Mouse (Mus musculus) E14TG2a.4 (cell line): ENCODE data around the gene Ift81.

ENCODE experiments used
- H3K27me3 ChIP-seq: 2 replicates; pipeline ENCODE4 v1.6.1; 2014; ENCODE audit warnings: low read length, control low read depth; ENCODE audit not compliant: insufficient read depth
- H3K36me3 ChIP-seq: 2 replicates; pipeline ENCODE4 v1.6.1; 2014; ENCODE audit warnings: low read length, control low read depth; ENCODE audit not compliant: insufficient read depth
- H3K4me1 ChIP-seq: replicated peaks from 2 replicates; pipeline ENCODE4 v1.6.1; 2014; ENCODE audit warnings: low read depth, low read length, control low read depth
- H3K4me3 ChIP-seq: replicated peaks from 2 replicates; pipeline ENCODE4 v1.5.1; 2014; ENCODE audit warnings: mild to moderate bottlenecking, low read length
- H3K9me3 ChIP-seq: 2 replicates; pipeline ENCODE4 v1.6.1; 2014; ENCODE audit warnings: low read length, control low read depth
- CTCF ChIP-seq: conservative IDR thresholded peaks from 2 replicates; pipeline ENCODE4 v1.5.1; 2014; ENCODE audit warnings: low read length
- NANOG ChIP-seq: IDR thresholded peaks from 2 replicates; pipeline ENCODE4 v1.6.1; 2014; ENCODE audit warnings: borderline replicate concordance, low read length, mixed read lengths
- POU5F1 ChIP-seq: IDR thresholded peaks from 2 replicates; pipeline ENCODE4 v1.6.1; 2014; ENCODE audit warnings: low read length, borderline replicate concordance

Ift81 gene

DNA sequence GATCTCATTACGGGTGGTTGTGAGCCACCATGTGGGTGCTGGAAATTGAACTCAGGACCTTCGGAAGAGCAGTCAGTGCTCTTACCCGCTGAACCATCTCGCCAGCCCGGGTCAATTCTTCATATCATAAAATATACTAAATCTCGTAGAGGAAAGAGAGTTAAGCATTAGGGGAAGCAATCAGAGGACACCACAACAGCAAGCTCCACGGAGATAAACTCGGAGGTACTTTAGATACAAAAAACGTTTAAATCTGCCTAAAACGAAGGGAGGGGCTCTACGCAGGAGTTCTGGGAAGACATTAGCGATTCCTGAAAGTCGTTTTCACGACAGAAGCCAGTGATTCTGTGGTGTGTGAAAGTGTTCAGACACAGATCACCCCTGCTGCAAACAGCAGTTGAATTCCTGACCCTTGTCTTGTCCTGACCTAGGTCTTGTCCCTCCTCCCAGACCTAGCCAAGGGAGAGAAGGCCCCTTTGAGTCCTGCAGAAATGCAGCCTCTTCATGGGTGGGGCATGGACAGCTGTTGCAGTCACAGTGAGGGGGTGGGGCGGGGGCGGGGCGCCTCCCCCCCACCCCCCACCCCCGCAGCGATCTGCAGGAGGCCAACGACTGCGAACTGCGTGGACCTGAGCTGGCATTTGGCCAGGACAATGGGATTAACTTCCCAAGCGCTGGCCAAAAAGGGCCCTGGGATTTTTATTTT, 100.7 kb downstream of the Ift81 start:
- Histone ChIP-seq H3K4me1 (peaks cover 91% of the 10 kb centered on the region), H3K9me3 (no peaks in the 10 kb centered on the region), H3K4me3 (peak overlapping the region; percentile 47), H3K27me3 (no peaks in the 10 kb centered on the region), H3K36me3 (no peaks in the 10 kb centered on the region)
- no peak for TF ChIP-seq POU5F1
- no peak for TF ChIP-seq CTCF
- no peak for TF ChIP-seq NANOG

DNA sequence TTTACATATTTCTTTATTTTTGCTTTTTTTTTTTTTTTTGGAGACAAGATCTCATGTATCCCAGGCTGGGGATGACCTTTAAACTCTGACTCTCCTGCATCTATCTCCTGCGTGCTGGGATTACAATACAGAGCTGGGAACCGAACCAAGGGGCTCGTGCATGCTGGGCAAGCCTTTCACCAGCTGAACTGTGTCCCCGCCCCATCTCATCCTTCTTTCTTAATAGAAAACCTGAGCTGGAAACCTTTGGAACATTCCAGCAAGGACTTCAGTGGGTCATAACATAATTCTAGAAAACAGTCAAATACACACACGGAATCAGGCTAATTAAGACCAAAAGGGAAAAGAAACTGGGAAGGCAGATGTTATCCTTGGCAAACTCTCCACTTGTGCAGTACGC, 102.3 kb downstream of the Ift81 start:
- H3K4me3 ChIP-seq: peak overlapping the region; percentile 59; the same call in 1 of the 2 replicates
- TF ChIP-seq POU5F1 (no peak), CTCF (no peak), NANOG (no peak)
- H3K36me3 ChIP-seq: no peaks in the 10 kb centered on the region
- H3K27me3 ChIP-seq: no peaks in the 10 kb centered on the region
- peaks cover 4% of the 10 kb centered on the region for H3K9me3 ChIP-seq
- peaks cover 76% of the 10 kb centered on the region for H3K4me1 ChIP-seq

DNA sequence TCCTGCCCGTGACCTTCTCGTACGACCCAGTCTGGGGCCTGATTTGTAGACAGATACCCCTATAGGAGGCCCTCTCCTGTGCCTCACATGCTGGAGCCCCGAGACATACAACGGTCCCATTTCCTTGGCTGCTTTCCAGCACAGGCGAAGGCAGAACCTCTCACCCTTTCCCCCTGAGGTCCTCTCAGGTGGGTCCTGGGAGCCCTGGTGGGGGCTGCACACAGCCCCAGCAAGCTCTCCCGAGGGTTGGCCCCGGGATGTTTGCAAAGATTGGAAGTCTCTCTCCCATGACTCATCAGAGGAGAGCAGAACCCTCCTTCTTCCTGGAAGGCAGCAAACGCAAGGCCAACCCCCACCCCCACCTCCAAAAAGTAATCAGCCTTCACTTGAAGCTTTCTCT, 102.9 kb downstream of the Ift81 start:
- Histone ChIP-seq H3K27me3 (no peaks in the 10 kb centered on the region), H3K4me3 (peak overlapping the region; percentile 59), H3K4me1 (peaks cover 70% of the 10 kb centered on the region), H3K9me3 (peaks cover 7% of the 10 kb centered on the region), H3K36me3 (no peaks in the 10 kb centered on the region)
- no peak for TF ChIP-seq CTCF
- TF ChIP-seq POU5F1: no peak

DNA sequence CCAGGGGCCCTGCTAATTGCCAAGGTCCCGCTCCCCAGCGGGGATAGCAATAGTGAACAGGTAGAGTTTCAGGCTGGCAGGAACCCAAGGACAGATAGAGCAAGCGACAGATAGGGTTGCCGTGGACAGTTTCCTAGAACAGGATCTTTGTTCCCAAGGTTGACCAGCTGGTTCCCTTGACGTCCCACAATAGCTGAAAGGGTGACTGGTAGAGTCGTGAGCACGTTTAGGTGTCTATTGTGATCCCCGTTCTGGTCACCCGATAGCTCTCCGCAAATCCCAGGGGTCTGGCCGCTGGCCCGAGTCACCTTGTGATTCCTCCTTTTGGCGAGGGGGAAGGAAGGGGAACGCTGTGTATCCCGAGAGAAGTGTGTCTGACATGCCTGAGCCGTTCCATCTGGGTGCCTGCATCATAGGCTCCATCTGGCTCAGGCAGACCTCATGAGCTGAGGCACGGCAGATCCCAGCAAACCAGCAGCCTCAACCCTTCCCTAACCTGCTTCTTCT, 103.6 kb downstream of the Ift81 start:
- Histone ChIP-seq H3K36me3 (no peaks in the 10 kb centered on the region), H3K27me3 (no peaks in the 10 kb centered on the region), H3K4me1 (peaks cover 69% of the 10 kb centered on the region), H3K9me3 (peaks cover 9% of the 10 kb centered on the region), H3K4me3 (peak overlapping the region; percentile 59)
- no peak for TF ChIP-seq NANOG
- TF ChIP-seq CTCF: no peak
- TF ChIP-seq POU5F1: no peak

DNA sequence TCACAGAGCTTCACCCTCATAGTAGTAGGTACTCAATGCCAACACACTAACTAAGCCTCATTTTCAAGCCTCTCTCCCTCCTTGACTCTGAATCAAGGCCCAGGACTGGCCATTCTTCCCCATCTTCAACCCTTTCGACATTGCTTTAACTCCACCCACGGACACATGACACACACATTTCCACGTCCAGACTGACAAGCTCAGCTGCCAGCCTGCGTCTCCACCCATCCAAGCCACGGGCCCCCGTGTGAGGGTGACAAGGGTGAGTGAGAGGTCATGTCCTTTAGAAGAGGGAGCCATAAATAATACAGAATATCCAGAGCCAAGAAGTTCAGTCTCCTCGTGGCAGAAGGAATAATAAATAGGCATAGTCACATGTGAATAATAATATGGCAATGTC, 104.7 kb downstream of the Ift81 start:
- Histone ChIP-seq H3K4me3 (no peak overlapping the region), H3K4me1 (peaks cover 69% of the 10 kb centered on the region), H3K36me3 (no peaks in the 10 kb centered on the region), H3K27me3 (no peaks in the 10 kb centered on the region), H3K9me3 (peaks cover 9% of the 10 kb centered on the region)
- no peak for TF ChIP-seq NANOG
- no peak for TF ChIP-seq CTCF
- no peak for TF ChIP-seq POU5F1

DNA sequence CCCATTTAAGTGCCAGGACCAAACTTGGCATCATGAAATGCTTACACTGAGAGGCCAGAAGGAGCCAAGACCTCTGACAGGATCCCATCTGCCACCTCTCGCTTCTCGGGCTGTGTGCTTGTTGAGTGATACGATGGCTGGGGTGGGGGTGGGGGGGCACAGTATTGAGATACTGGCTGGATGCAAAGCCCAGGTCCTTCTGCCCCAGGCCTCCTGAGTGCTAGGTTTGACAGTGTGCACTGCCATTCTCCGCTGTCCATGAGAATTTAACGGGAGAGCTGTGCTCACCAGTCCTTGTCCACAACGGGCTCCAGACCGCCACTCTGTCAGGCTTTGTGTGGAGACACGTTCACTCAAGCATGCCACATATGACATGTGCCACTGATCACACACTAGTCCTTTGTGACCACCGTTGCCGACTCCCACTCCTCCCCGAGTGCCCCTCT, 105.4 kb downstream of the Ift81 start:
- Histone ChIP-seq H3K27me3 (no peaks in the 10 kb centered on the region), H3K36me3 (no peaks in the 10 kb centered on the region), H3K9me3 (peaks cover 9% of the 10 kb centered on the region), H3K4me3 (no peak overlapping the region), H3K4me1 (peaks cover 69% of the 10 kb centered on the region)
- TF ChIP-seq POU5F1 (no peak), CTCF (no peak), NANOG (no peak)

DNA sequence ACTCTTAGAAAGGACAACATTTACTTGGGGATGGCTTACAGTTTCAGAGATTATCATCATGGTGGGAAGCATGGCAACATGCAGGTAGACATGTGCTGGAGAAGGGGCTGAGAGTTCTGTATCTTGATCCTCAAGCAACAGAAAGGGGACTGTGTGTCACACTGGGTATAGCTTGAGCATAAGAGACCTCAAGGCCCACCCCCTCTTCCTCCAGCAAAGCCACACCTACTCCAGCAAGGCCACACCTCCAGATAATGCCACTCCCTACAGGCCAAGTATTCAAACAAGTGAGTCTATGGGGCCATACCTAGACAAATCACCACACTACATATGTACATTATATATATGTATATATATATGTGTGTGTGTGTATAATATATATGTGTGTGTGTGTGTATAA, 106.9 kb downstream of the Ift81 start:
- Histone ChIP-seq H3K4me1 (peaks cover 73% of the 10 kb centered on the region), H3K9me3 (peaks cover 9% of the 10 kb centered on the region), H3K36me3 (no peaks in the 10 kb centered on the region), H3K4me3 (no peak overlapping the region), H3K27me3 (no peaks in the 10 kb centered on the region)
- no peak for TF ChIP-seq POU5F1
- TF ChIP-seq CTCF: no peak
- TF ChIP-seq NANOG: no peak

DNA sequence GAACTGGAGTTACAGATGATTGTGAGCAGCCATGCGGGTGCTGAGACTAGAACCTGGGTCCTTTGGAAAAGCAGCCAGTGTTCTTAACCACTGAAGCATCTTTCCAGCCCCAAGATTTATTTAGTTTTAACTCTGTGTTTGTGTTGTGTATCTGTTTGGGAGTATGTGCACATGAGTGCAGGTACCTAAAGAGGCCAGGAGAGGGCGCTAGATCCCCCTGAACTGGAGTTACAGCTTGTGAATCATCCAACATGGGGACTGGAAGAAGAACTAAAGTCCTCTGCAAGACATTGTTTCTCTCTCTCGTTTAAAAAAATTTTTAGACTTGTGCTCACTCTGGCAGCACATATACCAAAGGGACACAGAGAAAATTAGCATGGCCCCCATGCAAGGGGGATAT, 107.9 kb downstream of the Ift81 start:
- no peaks in the 10 kb centered on the region for H3K27me3 ChIP-seq
- TF ChIP-seq POU5F1 (no peak), NANOG (no peak), CTCF (peak; percentile 65)
- peaks cover 9% of the 10 kb centered on the region for H3K9me3 ChIP-seq
- peaks cover 64% of the 10 kb centered on the region for H3K4me1 ChIP-seq
- no peaks in the 10 kb centered on the region for H3K36me3 ChIP-seq
- no peak overlapping the region for H3K4me3 ChIP-seq
